ENCODE assay signal across 8 mouse cellular contexts in genomic region chr3:90446389-90447122, GRCm38 (mm10). TPM values are rescaled to one million over a fixed set of nuclear protein-coding genes. Genes with fewer than 3 reads are reported as not detected.
DNase-seq lines count a peak whose midpoint lies in the region; ATAC-seq and TF ChIP-seq lines count a peak whose summit lies in the region.

No protein-coding gene starts in this region.

- H3K27ac ChIP-seq in gastrocnemius, adult 2 months: peak overlapping the region; percentile 90
- H3K27ac ChIP-seq in hindbrain, embryonic 15.5 days (replicated peaks): peak overlapping the region; percentile 74

- no peak for TF ChIP-seq CTCF in gastrocnemius, adult 2 months (IDR thresholded peaks at IDR 0.05)

- H3K9ac ChIP-seq in hindbrain, embryonic 15.5 days: peak overlapping the region; percentile 30

- H3K36me3 ChIP-seq in hindbrain, embryonic 15.5 days: no peaks in the 10 kb centered on the region

- no peaks in the 10 kb centered on the region for H3K27me3 ChIP-seq in hindbrain, embryonic 15.5 days

- 1% methylated on average over 17 of the region's 17 CpGs for WGBS in hindbrain, embryonic 15.5 days

- no peaks in the 10 kb centered on the region for H3K9me3 ChIP-seq in hindbrain, embryonic 15.5 days

- peak; percentile 96 for ATAC-seq in hindbrain, embryonic 15.5 days (ENCODE audit: low FRiP score, low read depth)

- peak overlapping the region; percentile 55 for H3K4me2 ChIP-seq in hindbrain, embryonic 15.5 days

- H3K4me3 ChIP-seq in gastrocnemius, adult 2 months: peak overlapping the region; percentile 58
- peak overlapping the region; percentile 28 for H3K4me3 ChIP-seq in hindbrain, embryonic 15.5 days

- H3K4me1 ChIP-seq in hindbrain, embryonic 15.5 days (replicated peaks): peaks cover 20% of the 10 kb centered on the region

- DNase-seq in T-cell, adult 2 months (ENCODE audit: low spot score): peak; percentile 24
- peak; percentile 36 to 54 for DNase-seq in cerebellum, postnatal 25 days
- DNase-seq in gastrocnemius, adult 2 months: peak; percentile 91
- DNase-seq in layer of hippocampus, postnatal 36 days: peak; percentile 58 to 61
- DNase-seq in lung, postnatal 14 days: peak; percentile 90
- peak; percentile 94 for DNase-seq in retina, postnatal 1 day
- DNase-seq in yolk sac, embryonic 10.5 days (ENCODE audit: low spot score): peak; percentile 95

- intact Hi-C loops in gastrocnemius, adult 2 months (cut with DNase I): no loop called here

RNA-seq across cellular contexts. Expression of gene Ints3, which starts 13.1 kb away (rescaled TPM):
- 10 to 100 TPM; 14.0 to 17.2 TPM for total RNA-seq in gastrocnemius, adult 2 months (2021)
- polyA plus RNA-seq in hindbrain, embryonic 15.5 days (2015; fragmentation: Nextera tagmentation; extraction: Ambion mirVana): 34.3 and 35.0 TPM in 2 replicates
- 10 to 100 TPM; 78.2 to 80.4 TPM for total RNA-seq in layer of hippocampus, postnatal 36 days (2021)

RNA-seq across cellular contexts. Expression of gene Npr1, which starts 19.1 kb away (rescaled TPM):
- total RNA-seq in gastrocnemius, adult 2 months (2021): 1 to 10 TPM; 6.5 to 8.3 TPM
- 2.4 and 2.8 TPM in 2 replicates for polyA plus RNA-seq in hindbrain, embryonic 15.5 days (2015; fragmentation: Nextera tagmentation; extraction: Ambion mirVana)
- total RNA-seq in layer of hippocampus, postnatal 36 days (2021): 1 to 10 TPM; 4.6 to 6.1 TPM

RNA-seq across cellular contexts. Expression of gene Ilf2, which starts 29.4 kb away (rescaled TPM):
- total RNA-seq in gastrocnemius, adult 2 months (2021): 10 to 100 TPM; 26.1 to 30.7 TPM
- 231 and 240 TPM in 2 replicates for polyA plus RNA-seq in hindbrain, embryonic 15.5 days (2015; fragmentation: Nextera tagmentation; extraction: Ambion mirVana)
- 10 to 100 TPM; 83.0 to 83.8 TPM for total RNA-seq in layer of hippocampus, postnatal 36 days (2021)

RNA-seq across cellular contexts. Expression of gene Snapin, which starts 44.3 kb away (rescaled TPM):
- 10 to 100 TPM; 71.8 to 74.4 TPM for total RNA-seq in gastrocnemius, adult 2 months (2021)
- 90.1 and 93.1 TPM in 2 replicates for polyA plus RNA-seq in hindbrain, embryonic 15.5 days (2015; fragmentation: Nextera tagmentation; extraction: Ambion mirVana)
- 10 to 100 TPM; 49.8 to 50.8 TPM for total RNA-seq in layer of hippocampus, postnatal 36 days (2021)

RNA-seq across cellular contexts. Expression of gene Slc27a3, which starts 56.8 kb away (rescaled TPM):
- 1 to 10 TPM in 1 of 2 experiments, under 1 TPM in 1; 0.97 to 1.3 TPM for total RNA-seq in gastrocnemius, adult 2 months (2021)
- 31.4 and 34.1 TPM in 2 replicates for polyA plus RNA-seq in hindbrain, embryonic 15.5 days (2015; fragmentation: Nextera tagmentation; extraction: Ambion mirVana)
- 10 to 100 TPM; 13.9 to 25.2 TPM for total RNA-seq in layer of hippocampus, postnatal 36 days (2021)

Comparison
In these comparisons a context has a peak if more than half of its experiments do, and no peak if none do; other contexts are left out.
1. Peak in every context shown above with its lines: DNase-seq, ATAC-seq, H3K4me3 ChIP-seq and H3K27ac ChIP-seq.
2. DNase-seq: peak in every context shown above with its lines; median percentile 95 in yolk sac, embryonic 10.5 days; 94 in retina, postnatal 1 day; 91 in gastrocnemius, adult 2 months; 90 in lung, postnatal 14 days; 60 in layer of hippocampus, postnatal 36 days; 45 in cerebellum, postnatal 25 days; 24 in T-cell, adult 2 months.
3. RNA of gene Ints3, which starts 13.1 kb away (total RNA-seq): 78.2 to 80.4 TPM in layer of hippocampus, postnatal 36 days; 14.0 to 17.2 TPM in gastrocnemius, adult 2 months; every median in the first group is over 4 times any median in the second.